Mouse (Mus musculus) MEL (cell line): ENCODE results near the gene Thap3.

Source experiments
- CTCF ChIP-seq, 3 experiments: IDR thresholded peaks in 2 of 3; conservative IDR thresholded peaks in 1 of 3; 2 replicates each; pipeline ENCODE4 v1.5.1; 2011 to 2012; ENCODE audit warnings: low read length in 3 of 3, low read depth in 2 of 3, mild to moderate bottlenecking in 2 of 3, improper control_type of control experiment in 1 of 3, inconsistent platforms in 1 of 3, mixed read lengths in 1 of 3, moderate library complexity in 1 of 3; ENCODE audit not compliant: control insufficient read depth in 1 of 3, insufficient read depth in 1 of 3, poor library complexity in 1 of 3, severe bottlenecking in 1 of 3
- MAZ ChIP-seq: IDR thresholded peaks from 2 replicates; pipeline ENCODE4 v1.6.1; 2012; ENCODE audit warnings: low read depth, mild to moderate bottlenecking, inconsistent platforms, low read length, improper control_type of control experiment
- TCF12 ChIP-seq: IDR thresholded peaks from 2 replicates; pipeline ENCODE4 v1.6.1; 2014; ENCODE audit warnings: low read depth, mild to moderate bottlenecking, inconsistent platforms, low read length, improper control_type of control experiment, moderate library complexity

DNA sequence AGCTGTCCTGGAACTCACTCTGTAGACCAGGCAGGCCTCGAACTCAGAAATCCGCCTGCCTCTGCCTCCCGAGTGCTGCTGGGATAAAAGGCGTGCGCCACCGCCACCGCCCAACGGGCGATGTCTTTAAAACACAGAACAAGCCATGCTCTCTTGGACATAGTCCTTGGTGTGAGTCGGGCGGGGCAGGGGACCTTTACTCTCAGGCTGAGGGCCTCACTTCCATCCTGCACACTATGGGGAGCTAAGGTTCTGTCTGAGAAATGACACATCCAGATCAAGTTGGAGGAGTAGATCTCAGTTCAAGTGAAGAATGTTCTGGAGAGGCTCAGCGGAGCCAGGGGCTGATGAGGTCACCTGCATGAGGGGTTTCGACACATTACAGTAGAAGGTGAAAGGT lies 44.1 kb upstream of the Thap3 start:
- no peak for TF ChIP-seq MAZ
- TF ChIP-seq CTCF (IDR thresholded peaks at IDR 0.05 in 2 of 3, conservative IDR thresholded peaks at IDR 0.05 in 1 of 3; ENCODE audit: control insufficient read depth in 1 of 3, insufficient read depth in 1 of 3, low read depth in 2 of 3, low read length in 3 of 3, poor library complexity in 1 of 3, severe bottlenecking in 1 of 3) = no peak
- no peak for TF ChIP-seq TCF12
